Mouse (Mus musculus): ENCODE data around the gene Dcun1d5.
"Not testable (repeated sequence)": the region's sequence is repeated elsewhere in the genome, so short reads cannot be mapped to it uniquely, and the experiment has no call there.

Dcun1d5 gene

GRCm38 (mm10) chr9:7184172-7184896 lies at the start of gene Dcun1d5, which contains the start of gene Dync2h1:
Gene Dcun1d5 (plus strand): TSS chr9:7184520.
Gene Dync2h1 (minus strand): TSS chr9:7184446.
- peak; percentile 96 for DNase-seq

- no peak for DNase-seq
Measured at GRCm38 (mm10) chr9:7154391-7154790, 29.9 kb upstream of the Dcun1d5 start.

DNA sequence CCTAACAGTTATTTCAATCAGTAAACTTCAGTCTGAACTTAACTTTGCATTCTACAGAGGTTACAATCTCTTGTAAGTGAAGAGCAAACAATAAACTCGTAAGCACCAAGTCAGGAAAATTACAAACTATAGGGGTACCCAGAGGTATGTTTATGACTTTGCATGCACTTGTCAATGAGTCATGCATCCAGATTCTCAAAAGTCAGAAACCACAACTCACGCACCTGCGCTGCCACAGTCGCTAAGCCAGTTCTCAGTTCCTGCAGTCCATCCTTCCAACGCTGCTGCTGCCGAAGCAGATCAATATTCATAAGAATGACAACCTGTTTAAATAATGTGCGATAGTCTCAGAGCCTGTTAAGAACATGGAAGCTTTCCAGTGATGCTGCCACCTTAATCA lies 25.7 kb upstream of the Dcun1d5 start:
- no peak for DNase-seq

GRCm38 (mm10) chr9:7159718-7160117 lies 24.6 kb upstream of the Dcun1d5 start:
- no peak for DNase-seq

- DNase-seq, result no peak
Measured at GRCm38 (mm10) chr9:7160688-7161087, 23.6 kb upstream of the Dcun1d5 start.

DNA sequence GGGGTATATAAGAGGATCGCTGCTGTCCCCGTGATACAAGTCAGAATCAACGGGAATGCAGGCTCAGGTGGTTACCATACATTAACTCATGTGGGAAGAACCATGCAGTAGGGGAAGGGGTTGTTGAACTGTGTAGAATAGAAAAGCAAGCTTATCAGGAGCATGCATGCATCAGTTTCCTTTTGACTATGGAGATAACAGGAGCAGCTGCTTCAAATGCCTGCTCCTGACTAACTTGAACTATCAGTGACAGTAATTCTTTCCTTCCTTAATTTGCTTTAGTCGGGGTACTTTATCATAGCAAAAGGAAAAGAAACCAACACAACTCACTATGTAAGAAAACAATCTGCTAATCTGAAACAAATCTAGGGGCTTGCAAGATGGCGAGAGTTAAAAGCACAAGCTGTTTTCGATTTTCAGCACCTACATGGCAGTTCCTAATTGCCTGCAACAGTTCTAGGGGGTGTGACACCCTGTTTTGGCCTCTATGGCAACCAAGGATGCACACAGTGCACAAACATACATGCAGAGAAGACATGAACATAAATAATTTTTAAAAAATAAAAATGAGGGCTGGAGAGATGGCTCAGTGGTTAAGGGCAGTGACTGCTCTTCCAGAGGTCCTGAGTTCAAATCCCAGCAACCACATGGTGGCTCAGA lies 16.9 kb upstream of the Dcun1d5 start:
- no peak for DNase-seq

DNA sequence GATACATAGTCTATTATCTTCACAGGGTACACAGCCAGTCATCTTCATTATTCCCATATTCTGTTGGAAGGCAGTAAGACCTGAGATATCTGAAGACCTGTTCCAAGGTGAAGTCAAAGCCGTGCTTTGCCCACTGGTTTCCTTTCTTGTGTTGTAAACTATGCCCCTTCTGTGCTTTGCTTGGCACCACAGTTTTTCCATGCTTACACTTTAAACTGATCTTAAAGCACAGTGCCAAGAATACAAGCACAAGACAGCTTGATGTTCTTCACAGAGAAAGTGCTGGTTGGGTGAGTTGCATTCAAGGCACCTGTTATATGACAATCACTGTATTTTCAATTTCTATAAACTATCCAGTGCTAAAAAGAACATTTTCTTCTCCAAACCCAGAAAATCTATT lies 10.6 kb upstream of the Dcun1d5 start:
- DNase-seq, result no peak

- peak; percentile 87 for DNase-seq
Measured at GRCm38 (mm10) chr9:7176618-7177610, 7.4 kb upstream of the Dcun1d5 start.

DNA sequence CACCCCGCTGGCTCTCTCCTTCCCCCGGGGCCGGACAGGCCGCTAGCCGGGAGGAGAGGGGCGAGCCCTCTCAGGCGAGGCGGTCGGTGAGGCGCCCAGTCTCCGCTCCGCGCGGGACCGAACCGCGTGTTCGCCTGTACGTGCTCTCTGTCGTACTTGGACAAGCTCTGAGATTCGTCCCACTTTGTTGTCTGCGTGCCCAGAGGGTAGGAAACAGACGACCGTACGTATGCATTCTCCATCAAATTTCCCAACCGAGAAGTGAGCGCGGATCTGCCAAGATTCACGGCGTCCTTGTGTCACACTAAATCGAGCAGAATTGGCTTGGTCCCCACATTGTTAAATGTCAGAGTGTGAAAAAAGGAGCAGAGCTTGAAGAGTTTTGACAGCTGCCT lies 574 bp downstream of the Dcun1d5 start:
- peak; percentile 33 for DNase-seq

DNA sequence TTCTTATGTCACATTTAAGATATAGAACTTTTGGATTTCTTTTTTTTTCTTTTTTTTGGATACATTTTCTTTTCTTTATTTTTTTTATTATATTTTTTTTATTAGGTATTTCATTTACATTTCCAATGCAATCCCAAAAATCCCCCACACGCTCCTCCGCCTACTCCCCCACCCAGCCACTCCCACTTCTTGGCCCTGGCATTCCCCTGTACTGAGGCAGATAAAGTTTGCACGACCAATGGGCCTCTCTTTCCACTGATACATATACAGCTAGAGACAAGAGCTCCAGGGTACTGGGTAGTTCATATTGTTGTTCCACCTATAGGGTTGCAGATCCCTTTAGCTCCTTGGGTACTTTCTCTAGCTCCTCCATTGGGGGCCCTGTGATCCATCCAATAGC lies 6.4 kb downstream of the Dcun1d5 start:
- not testable (repeated sequence) for DNase-seq

GRCm38 (mm10) chr9:7216240-7216639 lies 31.9 kb downstream of the Dcun1d5 start:
- peak; percentile 44 for DNase-seq

DNA sequence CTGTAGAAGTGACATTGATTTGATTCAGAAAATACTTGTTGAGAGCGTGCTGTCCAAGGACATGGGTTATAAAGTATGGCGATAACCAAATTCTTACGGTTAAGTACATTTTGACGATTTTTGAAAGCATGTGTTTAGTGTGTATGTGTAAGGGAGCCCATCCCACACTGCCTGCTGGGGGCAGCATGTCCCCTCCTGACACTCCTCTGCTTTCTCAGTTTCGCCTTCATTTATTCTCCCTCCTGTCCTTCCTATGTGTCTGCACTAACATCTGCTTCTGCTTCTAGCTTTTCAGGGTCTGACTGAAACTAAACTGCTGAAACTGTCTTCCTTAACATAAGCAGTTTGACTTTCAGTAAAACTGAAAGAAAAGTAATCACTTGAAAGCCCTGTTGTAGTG lies 36.7 kb downstream of the Dcun1d5 start:
- peak; percentile 26 for DNase-seq

DNA sequence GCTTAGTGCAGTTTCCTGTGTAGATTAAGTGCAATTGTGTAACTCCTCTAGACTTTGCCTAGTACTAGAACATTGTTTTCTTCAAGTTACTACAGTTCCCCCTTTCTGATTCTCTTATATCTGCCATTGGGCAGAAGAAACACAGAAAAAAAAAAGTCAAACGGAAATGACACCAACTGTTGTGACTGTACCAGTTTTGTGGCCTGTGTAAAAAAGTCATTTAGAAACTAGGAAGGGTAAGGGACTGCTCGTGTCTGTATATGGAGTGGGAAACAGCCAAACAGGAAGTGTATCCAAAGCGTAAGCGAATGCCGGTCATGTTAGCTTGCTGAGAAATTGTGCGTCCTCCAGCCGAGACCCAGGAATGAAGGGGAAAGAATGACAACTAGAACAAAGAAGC lies 37.1 kb downstream of the Dcun1d5 start:
- peak; percentile 22 for DNase-seq

GRCm38 (mm10) chr9:7238619-7239018 lies 54.3 kb downstream of the Dcun1d5 start:
- DNase-seq, result no peak

DNA sequence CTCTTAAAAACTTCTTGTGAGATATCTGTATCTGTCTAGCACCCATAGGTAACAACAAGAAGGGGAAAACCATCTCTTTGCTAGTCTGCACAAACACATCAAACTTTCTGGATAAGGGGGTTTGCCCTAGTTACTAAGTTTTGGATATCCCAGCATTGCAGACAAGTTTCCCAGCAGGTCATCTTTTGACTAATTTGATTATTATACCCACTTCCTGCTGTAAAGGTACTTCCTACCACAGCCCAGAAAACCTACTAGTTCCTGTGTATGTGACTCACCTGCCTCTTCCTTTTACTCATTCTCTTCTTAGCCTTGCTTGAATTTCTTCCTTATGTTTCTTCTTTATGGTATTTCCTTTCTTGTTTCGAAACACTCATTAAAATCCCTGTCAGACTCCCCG lies 55.6 kb downstream of the Dcun1d5 start:
- DNase-seq, result no peak

GRCm38 (mm10) chr9:7252797-7253654 lies 68.7 kb downstream of the Dcun1d5 start:
- no peak for DNase-seq
